Mouse (Mus musculus): ENCODE results near the gene Wnt16.

The Wnt16 gene

GRCm38 (mm10) chr6:22325364-22326072 is 37.5 kb downstream of the Wnt16 start:
- DNase-seq (ENCODE audit: low spot score in 2 of 2): peak; percentile 53 to 79

GRCm38 (mm10) chr6:22326289-22326688 is 38.3 kb downstream of the Wnt16 start:
- no peak for DNase-seq (ENCODE audit: low spot score in 2 of 2)

GRCm38 (mm10) chr6:22327091-22327490 is 39.1 kb downstream of the Wnt16 start:
- no peak for DNase-seq (ENCODE audit: low spot score in 2 of 2)

GRCm38 (mm10) chr6:22327931-22328330 is 39.9 kb downstream of the Wnt16 start:
- DNase-seq (ENCODE audit: low spot score in 2 of 2): no peak

GRCm38 (mm10) chr6:22330169-22330960 is 42.3 kb downstream of the Wnt16 start:
- DNase-seq (ENCODE audit: low spot score in 2 of 2): no peak

- DNase-seq (ENCODE audit: low spot score in 2 of 2): no peak
These were observed 44.5 kb downstream of the Wnt16 start for GRCm38 (mm10) chr6:22332548-22332947.

GRCm38 (mm10) chr6:22339763-22340542 is 51.9 kb downstream of the Wnt16 start:
- no peak for DNase-seq (ENCODE audit: low spot score in 2 of 2)

GRCm38 (mm10) chr6:22340779-22341178 is 52.8 kb downstream of the Wnt16 start:
- DNase-seq (ENCODE audit: low spot score in 2 of 2): no peak

- DNase-seq (ENCODE audit: low spot score in 2 of 2): no peak
These were observed 55.3 kb downstream of the Wnt16 start for GRCm38 (mm10) chr6:22343292-22343691.

- no peak for DNase-seq (ENCODE audit: low spot score in 2 of 2)
These were observed 55.7 kb downstream of the Wnt16 start for GRCm38 (mm10) chr6:22343706-22344105.

- no peak for DNase-seq (ENCODE audit: low spot score in 2 of 2)
These were observed 56.4 kb downstream of the Wnt16 start for GRCm38 (mm10) chr6:22344443-22344842.

- no peak for DNase-seq (ENCODE audit: low spot score in 2 of 2)
These were observed 59.3 kb downstream of the Wnt16 start for GRCm38 (mm10) chr6:22347132-22347902.
